Mouse (Mus musculus) midbrain, embryonic 11.5 days (tissue): ENCODE data around the gene Gm20604. TPM values are rescaled to one million over a fixed set of nuclear protein-coding genes. Genes with fewer than 3 reads are reported as not detected.

ENCODE experiments used
- ATAC-seq: fragments of 200-750 bp; cut with Nextera tagmentation; 2 replicates; pipeline ENCODE4 v1.8.0; 2017; ENCODE audit warnings: moderate TSS enrichment, moderate library complexity; ENCODE audit not compliant: low FRiP score
- DNase-seq: peaks from one replicate; pipeline ENCODE4 v3.0.0; 2015; ENCODE audit warnings: low spot score; ENCODE audit errors: missing footprints
- H3K27ac ChIP-seq: fragments of 300-500 bp; sonication (generic); 2 replicates; pipeline ENCODE4 v1.5.1; 2014; ENCODE audit warnings: low read depth, low read length
- H3K27me3 ChIP-seq: fragments of 300-500 bp; sonication (generic); 2 replicates; pipeline ENCODE4 v1.6.1; 2014; ENCODE audit warnings: mild to moderate bottlenecking, low read length, moderate library complexity, mixed read lengths; ENCODE audit not compliant: control insufficient read depth, insufficient read depth
- H3K36me3 ChIP-seq: fragments of 300-500 bp; sonication (generic); 2 replicates; pipeline ENCODE4 v1.6.1; 2014; ENCODE audit warnings: mild to moderate bottlenecking, low read length, moderate library complexity, mixed read lengths; ENCODE audit not compliant: control insufficient read depth, insufficient read depth
- H3K4me1 ChIP-seq: fragments of 300-500 bp; sonication (generic); 2 replicates; pipeline ENCODE4 v1.6.1; 2014; ENCODE audit warnings: low read length; ENCODE audit not compliant: control insufficient read depth, insufficient read depth
- H3K4me2 ChIP-seq: fragments of 300-500 bp; sonication (generic); 2 replicates; pipeline ENCODE4 v1.6.1; 2014; ENCODE audit warnings: mild to moderate bottlenecking, moderate library complexity
- H3K4me3 ChIP-seq: fragments of 300-500 bp; sonication (generic); 2 replicates; pipeline ENCODE4 v1.5.1; 2014; ENCODE audit warnings: low read depth, low read length
- H3K9ac ChIP-seq: fragments of 300-500 bp; sonication (generic); 2 replicates; pipeline ENCODE4 v1.6.1; 2014; ENCODE audit warnings: low read length
- H3K9me3 ChIP-seq: fragments of 300-500 bp; sonication (generic); 2 replicates; pipeline ENCODE4 v1.6.1; 2016; ENCODE audit warnings: low read length; ENCODE audit not compliant: control insufficient read depth
- WGBS: fragments of 180-500 bp; shearing (Covaris S2); extraction: QIAGEN DNeasy Blood & Tissue Kit; methylation state at CpG from one replicate; pipeline ENCODE4 v1.1.7; 2014; 5-methylcytosine and 5-hydroxymethylcytosine counted together
- polyA plus RNA-seq: library from polyadenylated mRNA; unstranded; fragments of >200 nt; fragmentation: Nextera tagmentation; extraction: Ambion mirVana; gene quantifications from 2 replicates; pipeline ENCODE4 v1.2.1, GENCODE M21; 2014

Gene Gm20604
- polyA plus RNA-seq, 1 experiment from 2014 or later: 36.0 TPM

GRCm38 (mm10) chr12:102730798-102731619, 27.5 kb downstream of the Gm20604 start:
- peak; percentile 65 for ATAC-seq
- no peaks in the 10 kb centered on the region for H3K27me3 ChIP-seq

GRCm38 (mm10) chr12:102729855-102730797, 28.3 kb downstream of the Gm20604 start:
- Histone ChIP-seq H3K27ac (peak overlapping the region; percentile 84), H3K9ac (peak overlapping the region; percentile 43), H3K36me3 (no peaks in the 10 kb centered on the region), H3K27me3 (no peaks in the 10 kb centered on the region), H3K4me2 (peak overlapping the region; percentile 30), H3K9me3 (no peaks in the 10 kb centered on the region), H3K4me3 (peak overlapping the region; percentile 2; the same call in 1 of the 2 replicates), H3K4me1 (peaks cover 15% of the 10 kb centered on the region; the same call in 1 of the 2 replicates)
- ATAC-seq (peak; percentile 99), DNase-seq (peak; percentile 98)
- whole genome bisulfite sequencing: 33% methylated on average over 26 of the region's 26 CpGs

More at GRCm38 (mm10) chr12:102730798-102731619, 27.5 kb downstream of the Gm20604 start:
- peak overlapping the region; percentile 2; the same call in 1 of the 2 replicates for H3K4me3 ChIP-seq
- DNase-seq: no peak
- H3K36me3 ChIP-seq: no peaks in the 10 kb centered on the region
- WGBS: 45% methylated on average over 16 of the region's 16 CpGs
- H3K27ac ChIP-seq: peak overlapping the region; percentile 84
- H3K4me1 ChIP-seq: peaks cover 15% of the 10 kb centered on the region; the same call in 1 of the 2 replicates
- H3K9ac ChIP-seq: peak overlapping the region; percentile 43
- H3K4me2 ChIP-seq: peak overlapping the region; percentile 30
- H3K9me3 ChIP-seq: no peaks in the 10 kb centered on the region

- DNase-seq (peak; percentile 66), ATAC-seq (no peak)
- H3K9ac ChIP-seq: no peak overlapping the region
- 80% methylated on average over 7 of the region's 7 CpGs for WGBS
- no peaks in the 10 kb centered on the region for H3K27me3 ChIP-seq
- H3K36me3 ChIP-seq: no peaks in the 10 kb centered on the region
- H3K27ac ChIP-seq: no peak overlapping the region
- H3K9me3 ChIP-seq: no peaks in the 10 kb centered on the region
- H3K4me1 ChIP-seq: peaks cover 12% of the 10 kb centered on the region; the same call in 1 of the 2 replicates
- H3K4me3 ChIP-seq: no peak overlapping the region
- no peak overlapping the region for H3K4me2 ChIP-seq
These were observed 32.7 kb downstream of the Gm20604 start for GRCm38 (mm10) chr12:102725761-102726175.

GRCm38 (mm10) chr12:102725146-102725545, 33.3 kb downstream of the Gm20604 start:
- no peaks in the 10 kb centered on the region for H3K36me3 ChIP-seq
- H3K9ac ChIP-seq: no peak overlapping the region
- H3K9me3 ChIP-seq: no peaks in the 10 kb centered on the region
- ATAC-seq: no peak
- H3K27me3 ChIP-seq: no peaks in the 10 kb centered on the region
- WGBS: 92% methylated on average over 6 of the region's 6 CpGs
- H3K4me3 ChIP-seq: no peak overlapping the region
- H3K27ac ChIP-seq: no peak overlapping the region
- DNase-seq: peak; percentile 59
- H3K4me1 ChIP-seq: peaks cover 9% of the 10 kb centered on the region; the same call in 1 of the 2 replicates
- H3K4me2 ChIP-seq: no peak overlapping the region

- Histone ChIP-seq H3K36me3 (no peaks in the 10 kb centered on the region), H3K9ac (no peak overlapping the region)
- 89% methylated on average over 6 of the region's 6 CpGs for WGBS
These were observed 34.6 kb downstream of the Gm20604 start for GRCm38 (mm10) chr12:102723861-102724260.

GRCm38 (mm10) chr12:102722966-102723365, 35.5 kb downstream of the Gm20604 start:
- DNase-seq (peak; percentile 84), ATAC-seq (no peak)
- H3K36me3 ChIP-seq: no peaks in the 10 kb centered on the region
- WGBS: 64% methylated on average over 8 of the region's 8 CpGs
- H3K9me3 ChIP-seq: no peaks in the 10 kb centered on the region
- no peak overlapping the region for H3K4me2 ChIP-seq
- no peaks in the 10 kb centered on the region for H3K27me3 ChIP-seq
- H3K4me1 ChIP-seq: 0 out of 2 replicates have a peak, but pooled peaks cover 3% of the 10 kb centered on the region
- H3K4me3 ChIP-seq: no peak overlapping the region
- no peak overlapping the region for H3K9ac ChIP-seq
- H3K27ac ChIP-seq: no peak overlapping the region

More at GRCm38 (mm10) chr12:102723861-102724260, 34.6 kb downstream of the Gm20604 start:
- DNase-seq (no peak), ATAC-seq (no peak)
- Histone ChIP-seq H3K27ac (no peak overlapping the region), H3K4me3 (no peak overlapping the region), H3K4me1 (0 out of 2 replicates have a peak, but pooled peaks cover 3% of the 10 kb centered on the region), H3K27me3 (no peaks in the 10 kb centered on the region), H3K4me2 (no peak overlapping the region), H3K9me3 (no peaks in the 10 kb centered on the region)

- Histone ChIP-seq H3K9me3 (no peaks in the 10 kb centered on the region), H3K27ac (no peak overlapping the region), H3K27me3 (no peaks in the 10 kb centered on the region), H3K4me2 (no peak overlapping the region), H3K9ac (no peak overlapping the region), H3K4me1 (0 out of 2 replicates have a peak, but pooled peaks cover 3% of the 10 kb centered on the region), H3K4me3 (no peak overlapping the region), H3K36me3 (no peaks in the 10 kb centered on the region)
- WGBS: 56% methylated on average over 11 of the region's 11 CpGs
- no peak for DNase-seq
- ATAC-seq: peak; percentile 23; the same call in 1 of the 2 replicates
These were observed 36.0 kb downstream of the Gm20604 start for GRCm38 (mm10) chr12:102722451-102722850.

- WGBS: 29% methylated on average over 13 of the region's 13 CpGs
These were observed 38.7 kb downstream of the Gm20604 start for GRCm38 (mm10) chr12:102719552-102720315.

More at GRCm38 (mm10) chr12:102719552-102720315, 38.7 kb downstream of the Gm20604 start:
- H3K27ac ChIP-seq: no peak overlapping the region
- H3K9ac ChIP-seq: no peak overlapping the region
- H3K36me3 ChIP-seq: no peaks in the 10 kb centered on the region
- no peak overlapping the region for H3K4me3 ChIP-seq
- H3K4me2 ChIP-seq: peak overlapping the region; percentile 9; the same call in 1 of the 2 replicates
- 0 out of 2 replicates have a peak, but pooled peaks cover 3% of the 10 kb centered on the region for H3K4me1 ChIP-seq
- H3K9me3 ChIP-seq: no peaks in the 10 kb centered on the region
- no peaks in the 10 kb centered on the region for H3K27me3 ChIP-seq
- DNase-seq (peak; percentile 95), ATAC-seq (peak; percentile 81)
